Comparison of ENCODE assay signal across 11 mouse cellular contexts in the genomic region with DNA sequence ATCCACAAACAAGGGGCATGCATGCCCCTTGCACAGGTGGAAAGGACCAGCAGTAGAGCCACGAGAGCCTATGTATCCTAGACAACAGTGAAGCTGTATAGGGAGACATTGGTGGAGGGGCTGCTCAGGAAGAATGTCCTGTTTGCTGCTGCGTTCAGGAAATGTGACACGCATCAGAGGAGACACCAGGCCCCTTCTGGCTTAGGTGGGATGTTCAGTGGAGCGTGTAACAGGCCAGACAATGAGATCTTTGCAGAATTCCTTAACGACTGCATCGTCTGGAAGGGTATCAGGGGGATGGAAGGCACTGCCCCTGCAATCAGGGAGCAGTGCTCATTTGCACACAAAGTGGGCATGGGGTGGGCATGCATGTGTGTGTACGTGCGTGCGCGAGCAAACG.
DNase-seq lines count a peak whose midpoint lies in the region; ATAC-seq and TF ChIP-seq lines count a peak whose summit lies in the region.
"Had no signal": no experiment of that assay in that cellular context is flagged by ENCODE, and none has a peak within 500 bp of the region (broad histone marks: within the 10 kb centered on the region; RNA-seq: fewer than 3 reads in every experiment).

No protein-coding gene starts in this region.

- peak; percentile 86 for ATAC-seq in kidney, embryonic 15.5 days (replicated peaks; ENCODE audit: low FRiP score)
- ATAC-seq in hindbrain, embryonic 15.5 days (ENCODE audit: low FRiP score, low read depth), result no peak
- ATAC-seq in neural tube, embryonic 14.5 days (ENCODE audit: low read depth), result peak; percentile 26; the same call in 1 of the 2 replicates
- ATAC-seq in stomach, postnatal 0 days (ENCODE audit: low FRiP score, low TSS enrichment), result no peak
- ATAC-seq: liver, postnatal 0 days had no signal

- peaks cover 59% of the 10 kb centered on the region for H3K4me1 ChIP-seq in kidney, embryonic 15.5 days
- peaks cover 48% of the 10 kb centered on the region for H3K4me1 ChIP-seq in hindbrain, embryonic 15.5 days (replicated peaks)
- H3K4me1 ChIP-seq in neural tube, embryonic 14.5 days (ENCODE audit: control insufficient read depth, insufficient read depth, low read length), result peaks cover 34% of the 10 kb centered on the region
- H3K4me1 ChIP-seq in stomach, postnatal 0 days (replicated peaks; ENCODE audit: control insufficient read depth, insufficient read depth), result no peaks in the 10 kb centered on the region

- no peak overlapping the region for H3K4me2 ChIP-seq in kidney, embryonic 15.5 days
- no peak overlapping the region for H3K4me2 ChIP-seq in hindbrain, embryonic 15.5 days
- no peak overlapping the region for H3K4me2 ChIP-seq in neural tube, embryonic 14.5 days (ENCODE audit: low read depth, low read length)
- H3K4me2 ChIP-seq in stomach, postnatal 0 days (replicated peaks; ENCODE audit: low read depth), result no peak overlapping the region
- H3K4me2 ChIP-seq: limb, embryonic 12.5 days had no signal

- no peaks in the 10 kb centered on the region for H3K27me3 ChIP-seq in kidney, embryonic 15.5 days
- H3K27me3 ChIP-seq in hindbrain, embryonic 15.5 days, result no peaks in the 10 kb centered on the region
- H3K27me3 ChIP-seq in neural tube, embryonic 14.5 days (ENCODE audit: control insufficient read depth, insufficient read depth, low read length), result no peaks in the 10 kb centered on the region
- no peaks in the 10 kb centered on the region for H3K27me3 ChIP-seq in stomach, postnatal 0 days (ENCODE audit: control insufficient read depth, insufficient read depth, low read length)

- no peak overlapping the region for H3K9ac ChIP-seq in kidney, embryonic 15.5 days
- H3K9ac ChIP-seq in hindbrain, embryonic 15.5 days, result no peak overlapping the region
- no peak overlapping the region for H3K9ac ChIP-seq in neural tube, embryonic 14.5 days (replicated peaks; ENCODE audit: low read depth, low read length)
- H3K9ac ChIP-seq in stomach, postnatal 0 days (ENCODE audit: low read length), result no peak overlapping the region
- H3K9ac ChIP-seq: limb, embryonic 12.5 days; liver, postnatal 0 days had no signal

- H3K27ac ChIP-seq in kidney, embryonic 15.5 days, result peak overlapping the region; percentile 83
- peak overlapping the region; percentile 56 for H3K27ac ChIP-seq in hindbrain, embryonic 15.5 days (replicated peaks)
- peak overlapping the region; percentile 48 for H3K27ac ChIP-seq in neural tube, embryonic 14.5 days (ENCODE audit: low read depth, low read length)
- no peak overlapping the region for H3K27ac ChIP-seq in stomach, postnatal 0 days (replicated peaks)
- H3K27ac ChIP-seq: limb, embryonic 12.5 days had no signal

- no peak for TF ChIP-seq EP300 in stomach, postnatal 0 days (optimal IDR thresholded peaks at IDR 0.05)

- peak; percentile 65 to 70 for DNase-seq in cerebellum, postnatal 10 days
- DNase-seq in cerebellum, adult 11-12 months, result no peak
- no peak for DNase-seq in kidney, adult 9 months
- no peak for DNase-seq in stomach, postnatal 0 days (ENCODE audit: low spot score)
- no peak for DNase-seq in layer of hippocampus, adult 11-12 months (ENCODE audit: low spot score)
- DNase-seq: adrenal gland, postnatal 25 days; liver, postnatal 0 days had no signal

- H3K36me3 ChIP-seq in kidney, embryonic 15.5 days, result peaks cover 11% of the 10 kb centered on the region
- no peaks in the 10 kb centered on the region for H3K36me3 ChIP-seq in hindbrain, embryonic 15.5 days
- no peaks in the 10 kb centered on the region for H3K36me3 ChIP-seq in neural tube, embryonic 14.5 days (ENCODE audit: control insufficient read depth, insufficient read depth, low read length)
- H3K36me3 ChIP-seq in stomach, postnatal 0 days (ENCODE audit: control insufficient read depth, insufficient read depth, low read length), result no peaks in the 10 kb centered on the region

- TF ChIP-seq CTCF in stomach, postnatal 0 days (IDR thresholded peaks at IDR 0.05; ENCODE audit: low read depth), result no peak

- H3K4me3 ChIP-seq in kidney, embryonic 15.5 days (replicated peaks), result no peak overlapping the region
- H3K4me3 ChIP-seq in hindbrain, embryonic 15.5 days, result no peak overlapping the region
- H3K4me3 ChIP-seq in neural tube, embryonic 14.5 days (ENCODE audit: low read depth, low read length), result no peak overlapping the region
- H3K4me3 ChIP-seq in stomach, postnatal 0 days (ENCODE audit: low read depth, low read length), result no peak overlapping the region
- H3K4me3 ChIP-seq: limb, embryonic 12.5 days had no signal

- H3K9me3 ChIP-seq in kidney, embryonic 15.5 days (replicated peaks), result no peaks in the 10 kb centered on the region
- no peaks in the 10 kb centered on the region for H3K9me3 ChIP-seq in hindbrain, embryonic 15.5 days
- no peaks in the 10 kb centered on the region for H3K9me3 ChIP-seq in neural tube, embryonic 14.5 days (ENCODE audit: control insufficient read depth, low read length)
- no peaks in the 10 kb centered on the region for H3K9me3 ChIP-seq in stomach, postnatal 0 days (ENCODE audit: control insufficient read depth, low read length)
- H3K9me3 ChIP-seq: limb, embryonic 12.5 days had no signal

- WGBS in kidney, embryonic 15.5 days, result 49% methylated on average over 11 of the region's 11 CpGs
- WGBS in hindbrain, embryonic 15.5 days, result 39% methylated on average over 11 of the region's 11 CpGs
- 45% methylated on average over 11 of the region's 11 CpGs for WGBS in neural tube, embryonic 14.5 days
- 93% methylated on average over 11 of the region's 11 CpGs for WGBS in stomach, postnatal 0 days

Comparison
In these comparisons a context has a peak if more than half of its experiments do, and no peak if none do; other contexts are left out.
1. DNase-seq: peak in cerebellum, postnatal 10 days (2 of 2); none in cerebellum, adult 11-12 months (single experiment), kidney, adult 9 months (single experiment), stomach, postnatal 0 days (single experiment) and layer of hippocampus, adult 11-12 months (single experiment).
2. ATAC-seq: peak in kidney, embryonic 15.5 days (single experiment) and neural tube, embryonic 14.5 days (single experiment); none in hindbrain, embryonic 15.5 days (single experiment) and stomach, postnatal 0 days (single experiment).